Mouse (Mus musculus): ENCODE results near the gene Sat1. TPM values are rescaled to one million over a fixed set of nuclear protein-coding genes. Genes with fewer than 3 reads are reported as not detected.

Gene Sat1
- total RNA-seq, 1 experiment: 111 TPM

GRCm38 (mm10) chrX:155191941-155192340 lies 24.3 kb downstream of the Sat1 start:
- no peak overlapping the region for H3K4me3 ChIP-seq (ENCODE audit: insufficient read depth in 1 of 2, low read depth in 1 of 2, low read length in 2 of 2, poor library complexity in 1 of 2, severe bottlenecking in 1 of 2)
- no peaks in the 10 kb centered on the region for H3K36me3 ChIP-seq (ENCODE audit: control insufficient read depth, insufficient read depth, low read length, poor library complexity, severe bottlenecking)
- TF ChIP-seq HCFC1 (IDR thresholded peaks at IDR 0.05; ENCODE audit: borderline replicate concordance, insufficient read depth, low read length): no peak
- no peak for TF ChIP-seq ZNF384 (IDR thresholded peaks at IDR 0.05; ENCODE audit: low read depth, low read length)
- no peak for TF ChIP-seq CHD2 (IDR thresholded peaks at IDR 0.05; ENCODE audit: low read depth, low read length)
- TF ChIP-seq MAFK (IDR thresholded peaks at IDR 0.05; ENCODE audit: insufficient read depth, low read depth, low read length): no peak
- no peaks in the 10 kb centered on the region for H3K4me1 ChIP-seq (ENCODE audit: control insufficient read depth in 2 of 2, insufficient read depth in 2 of 2, low read length in 2 of 2, poor library complexity in 1 of 2)
- in situ Hi-C loops (cut with MboI; ENCODE audit: low sequenced_read_pairs in 2 of 2, unreplicated experiment in 2 of 2): no loop called here
- no peaks in the 10 kb centered on the region for H3K9me3 ChIP-seq (ENCODE audit: control insufficient read depth, insufficient read depth, low read depth, low read length)
- no peak for DNase-seq (ENCODE audit: low read depth, low spot score)
- no peak overlapping the region for H3K27ac ChIP-seq (ENCODE audit: insufficient read depth, low read depth, low read length, poor library complexity, severe bottlenecking)
- no peak overlapping the region for H3K9ac ChIP-seq (ENCODE audit: insufficient read depth, low read depth, low read length, poor library complexity, severe bottlenecking)

GRCm38 (mm10) chrX:155177640-155178039 lies 38.6 kb downstream of the Sat1 start:
- no peak overlapping the region for H3K9ac ChIP-seq (ENCODE audit: insufficient read depth, low read depth, low read length, poor library complexity, severe bottlenecking)
- no peaks in the 10 kb centered on the region for H3K36me3 ChIP-seq (ENCODE audit: control insufficient read depth, insufficient read depth, low read length, poor library complexity, severe bottlenecking)
- H3K27ac ChIP-seq (ENCODE audit: insufficient read depth, low read depth, low read length, poor library complexity, severe bottlenecking): no peak overlapping the region
- no peaks in the 10 kb centered on the region for H3K4me1 ChIP-seq (ENCODE audit: control insufficient read depth in 2 of 2, insufficient read depth in 2 of 2, low read length in 2 of 2, poor library complexity in 1 of 2)
- TF ChIP-seq MAFK (IDR thresholded peaks at IDR 0.05; ENCODE audit: insufficient read depth, low read depth, low read length) (no peak), HCFC1 (IDR thresholded peaks at IDR 0.05; ENCODE audit: borderline replicate concordance, insufficient read depth, low read length) (no peak), ZNF384 (IDR thresholded peaks at IDR 0.05; ENCODE audit: low read depth, low read length) (no peak), CHD2 (IDR thresholded peaks at IDR 0.05; ENCODE audit: low read depth, low read length) (no peak), ZC3H11A (IDR thresholded peaks at IDR 0.05; ENCODE audit: borderline replicate concordance, low read depth, low read length) (no peak)
- no peak overlapping the region for H3K4me3 ChIP-seq (ENCODE audit: insufficient read depth in 1 of 2, low read depth in 1 of 2, low read length in 2 of 2, poor library complexity in 1 of 2, severe bottlenecking in 1 of 2)
- no peak for DNase-seq (ENCODE audit: low read depth, low spot score)
- in situ Hi-C loops (cut with MboI; ENCODE audit: low sequenced_read_pairs in 2 of 2, unreplicated experiment in 2 of 2): no loop called here
- no peaks in the 10 kb centered on the region for H3K9me3 ChIP-seq (ENCODE audit: control insufficient read depth, insufficient read depth, low read depth, low read length)

GRCm38 (mm10) chrX:155177230-155177629 lies 39.0 kb downstream of the Sat1 start:
- Histone ChIP-seq H3K4me3 (ENCODE audit: insufficient read depth in 1 of 2, low read depth in 1 of 2, low read length in 2 of 2, poor library complexity in 1 of 2, severe bottlenecking in 1 of 2) (no peak overlapping the region), H3K36me3 (ENCODE audit: control insufficient read depth, insufficient read depth, low read length, poor library complexity, severe bottlenecking) (no peaks in the 10 kb centered on the region), H3K9me3 (ENCODE audit: control insufficient read depth, insufficient read depth, low read depth, low read length) (no peaks in the 10 kb centered on the region), H3K9ac (ENCODE audit: insufficient read depth, low read depth, low read length, poor library complexity, severe bottlenecking) (no peak overlapping the region), H3K4me1 (ENCODE audit: control insufficient read depth in 2 of 2, insufficient read depth in 2 of 2, low read length in 2 of 2, poor library complexity in 1 of 2) (no peaks in the 10 kb centered on the region), H3K27ac (ENCODE audit: insufficient read depth, low read depth, low read length, poor library complexity, severe bottlenecking) (no peak overlapping the region)
- no peak for TF ChIP-seq HCFC1 (IDR thresholded peaks at IDR 0.05; ENCODE audit: borderline replicate concordance, insufficient read depth, low read length)
- no peak for TF ChIP-seq CHD2 (IDR thresholded peaks at IDR 0.05; ENCODE audit: low read depth, low read length)
- no peak for TF ChIP-seq MAFK (IDR thresholded peaks at IDR 0.05; ENCODE audit: insufficient read depth, low read depth, low read length)
- no peak for TF ChIP-seq ZNF384 (IDR thresholded peaks at IDR 0.05; ENCODE audit: low read depth, low read length)
- no peak for TF ChIP-seq ZC3H11A (IDR thresholded peaks at IDR 0.05; ENCODE audit: borderline replicate concordance, low read depth, low read length)
- no peak for DNase-seq (ENCODE audit: low read depth, low spot score)
- in situ Hi-C loops (cut with MboI; ENCODE audit: low sequenced_read_pairs in 2 of 2, unreplicated experiment in 2 of 2): no loop called here

GRCm38 (mm10) chrX:155175568-155175967 lies 40.7 kb downstream of the Sat1 start:
- H3K4me3 ChIP-seq (ENCODE audit: insufficient read depth in 1 of 2, low read depth in 1 of 2, low read length in 2 of 2, poor library complexity in 1 of 2, severe bottlenecking in 1 of 2): no peak overlapping the region
- no peak for DNase-seq (ENCODE audit: low read depth, low spot score)
- H3K9ac ChIP-seq (ENCODE audit: insufficient read depth, low read depth, low read length, poor library complexity, severe bottlenecking): no peak overlapping the region
- no peaks in the 10 kb centered on the region for H3K36me3 ChIP-seq (ENCODE audit: control insufficient read depth, insufficient read depth, low read length, poor library complexity, severe bottlenecking)
- H3K9me3 ChIP-seq (ENCODE audit: control insufficient read depth, insufficient read depth, low read depth, low read length): no peaks in the 10 kb centered on the region
- H3K27ac ChIP-seq (ENCODE audit: insufficient read depth, low read depth, low read length, poor library complexity, severe bottlenecking): no peak overlapping the region
- no peaks in the 10 kb centered on the region for H3K4me1 ChIP-seq (ENCODE audit: control insufficient read depth in 2 of 2, insufficient read depth in 2 of 2, low read length in 2 of 2, poor library complexity in 1 of 2)
- TF ChIP-seq ZNF384 (IDR thresholded peaks at IDR 0.05; ENCODE audit: low read depth, low read length): no peak
- TF ChIP-seq MAFK (IDR thresholded peaks at IDR 0.05; ENCODE audit: insufficient read depth, low read depth, low read length): no peak
- no peak for TF ChIP-seq HCFC1 (IDR thresholded peaks at IDR 0.05; ENCODE audit: borderline replicate concordance, insufficient read depth, low read length)
- TF ChIP-seq ZC3H11A (IDR thresholded peaks at IDR 0.05; ENCODE audit: borderline replicate concordance, low read depth, low read length): no peak
- TF ChIP-seq CHD2 (IDR thresholded peaks at IDR 0.05; ENCODE audit: low read depth, low read length): no peak
- in situ Hi-C loops (cut with MboI; ENCODE audit: low sequenced_read_pairs in 2 of 2, unreplicated experiment in 2 of 2): no loop called here

GRCm38 (mm10) chrX:155172310-155172709 lies 43.9 kb downstream of the Sat1 start:
- in situ Hi-C loops (cut with MboI; ENCODE audit: low sequenced_read_pairs in 2 of 2, unreplicated experiment in 2 of 2): no loop called here

More at GRCm38 (mm10) chrX:155172310-155172709, 43.9 kb downstream of the Sat1 start:
- TF ChIP-seq ZC3H11A (IDR thresholded peaks at IDR 0.05; ENCODE audit: borderline replicate concordance, low read depth, low read length) (no peak), MAFK (IDR thresholded peaks at IDR 0.05; ENCODE audit: insufficient read depth, low read depth, low read length) (no peak), CHD2 (IDR thresholded peaks at IDR 0.05; ENCODE audit: low read depth, low read length) (no peak), HCFC1 (IDR thresholded peaks at IDR 0.05; ENCODE audit: borderline replicate concordance, insufficient read depth, low read length) (no peak), ZNF384 (IDR thresholded peaks at IDR 0.05; ENCODE audit: low read depth, low read length) (no peak)
- no peak for DNase-seq (ENCODE audit: low read depth, low spot score)
- no peak overlapping the region for H3K9ac ChIP-seq (ENCODE audit: insufficient read depth, low read depth, low read length, poor library complexity, severe bottlenecking)
- H3K36me3 ChIP-seq (ENCODE audit: control insufficient read depth, insufficient read depth, low read length, poor library complexity, severe bottlenecking): no peaks in the 10 kb centered on the region
- H3K27ac ChIP-seq (ENCODE audit: insufficient read depth, low read depth, low read length, poor library complexity, severe bottlenecking): no peak overlapping the region
- no peaks in the 10 kb centered on the region for H3K9me3 ChIP-seq (ENCODE audit: control insufficient read depth, insufficient read depth, low read depth, low read length)
- no peaks in the 10 kb centered on the region for H3K4me1 ChIP-seq (ENCODE audit: control insufficient read depth in 2 of 2, insufficient read depth in 2 of 2, low read length in 2 of 2, poor library complexity in 1 of 2)
- no peak overlapping the region for H3K4me3 ChIP-seq (ENCODE audit: insufficient read depth in 1 of 2, low read depth in 1 of 2, low read length in 2 of 2, poor library complexity in 1 of 2, severe bottlenecking in 1 of 2)

Data from ES-E14 (cell line).